Mouse (Mus musculus) effector memory CD4-positive, alpha-beta T cell, adult 5 months (primary cell): ENCODE measurements around the gene Cacna1h. TPM values are rescaled to one million over a fixed set of nuclear protein-coding genes. Genes with fewer than 3 reads are reported as not detected.

Experiments used
- polyA plus RNA-seq: library from polyadenylated mRNA; unstranded; fragments of 100-300 nt; shearing (Covaris generic); gene quantifications from one replicate; pipeline ENCODE4 v1.2.1, GENCODE M21; 2017

Cacna1h gene
- 0.05 TPM for polyA plus RNA-seq

GRCm38 (mm10) chr17:25433617-25434606 lies at the start of gene Cacna1h:
Gene Cacna1h (minus strand): TSS chr17:25433783.

GRCm38 (mm10) chr17:25454272-25454671 lies 20.7 kb upstream of the Cacna1h start, which contains the start of gene Tekt4:
Gene Tekt4 (plus strand): TSS chr17:25454615.

GRCm38 (mm10) chr17:25368973-25369372 lies 64.6 kb downstream of the Cacna1h start, which contains the start of gene Tpsg1:
Gene Tpsg1 (plus strand): TSS chr17:25369273.

GRCm38 (mm10) chr17:25366005-25366404 lies 67.6 kb downstream of the Cacna1h start, which contains the start of gene Tpsb2:
Gene Tpsb2 (plus strand): TSS chr17:25366305.

GRCm38 (mm10) chr17:25345462-25345861 lies 88.1 kb downstream of the Cacna1h start, which contains the start of gene Tpsab1:
Gene Tpsab1 (minus strand): TSS chr17:25345562.

Other genes starting within 250 kb of the Cacna1h start
- gene BC003965, start 249.2 kb downstream of the Cacna1h start, polyA plus RNA-seq = 14.2 TPM
- gene Unkl, start 245.4 kb downstream of the Cacna1h start, polyA plus RNA-seq = 53.7 TPM
- 117 TPM for gene Gnptg, start 193.7 kb downstream of the Cacna1h start, polyA plus RNA-seq
- 33.9 TPM for gene Tsr3, start 193.6 kb downstream of the Cacna1h start, polyA plus RNA-seq
- 199 TPM for gene Baiap3, start 177.4 kb downstream of the Cacna1h start, polyA plus RNA-seq
- gene Ube2i, start 159.2 kb downstream of the Cacna1h start, polyA plus RNA-seq = 629 TPM
- not detected for gene Prss34, start 135.4 kb downstream of the Cacna1h start, polyA plus RNA-seq
- gene Prss28, start 125.1 kb downstream of the Cacna1h start, polyA plus RNA-seq = not detected
- gene Prss29, start 115.1 kb downstream of the Cacna1h start, polyA plus RNA-seq = not detected
- gene Tpsab1, start 88.2 kb downstream of the Cacna1h start, polyA plus RNA-seq = not detected
- not detected for gene Tpsb2, start 67.5 kb downstream of the Cacna1h start, polyA plus RNA-seq
- gene Tpsg1, start 64.5 kb downstream of the Cacna1h start, polyA plus RNA-seq = not detected
- gene Tekt4, start 20.8 kb upstream of the Cacna1h start, polyA plus RNA-seq = not detected
- not detected for gene Sstr5, start 63.5 kb upstream of the Cacna1h start, polyA plus RNA-seq
- 0.16 TPM for gene Sox8, start 136.9 kb upstream of the Cacna1h start, polyA plus RNA-seq
- gene Lmf1, start 145.3 kb upstream of the Cacna1h start, polyA plus RNA-seq = 15.5 TPM